Mouse (Mus musculus) Patski (cell line): ENCODE data around the gene Sh3bp4. TPM values are rescaled to one million over a fixed set of nuclear protein-coding genes. Genes with fewer than 3 reads are reported as not detected.
A peak's percentile ranks its signal among the peaks of the same experiment; 100 is the strongest.

ENCODE experiments used
- ATAC-seq: fragments of 100-300 bp; one replicate; pipeline ENCODE4 v1.8.0; 2021
- CTCF ChIA-PET: fragments of 350-600 bp; sonication (Branson Sonifier 250); formaldehyde crosslinking; loops from one replicate; lab custom pipeline; 2022; ENCODE audit warnings: inconsistent platforms; lab: Charles Lee
- POLR2A ChIA-PET: fragments of 350-600 bp; sonication (Branson Sonifier 250); formaldehyde crosslinking; loops from one replicate; lab custom pipeline; 2022; ENCODE audit warnings: antibody characterized with exemption, inconsistent platforms; lab: Charles Lee
- DNase-seq: peaks from one replicate; pipeline ENCODE4 v3.0.0-alpha.2; 2011; ENCODE audit warnings: low read depth, low spot score
- H3K27me3 ChIP-seq: fragments of 371-371 bp; one replicate; pipeline ENCODE4 v1.5.1; 2021
- CTCF ChIP-seq: fragments of 100-300 bp; IDR thresholded peaks from one replicate; pipeline ENCODE4 v1.5.1; 2021
- in situ Hi-C: fragments of 300-500 bp; cut with MboI; formaldehyde crosslinking; loops from 3 replicates; pipeline ENCODE4 v1.11.1; 2018; ENCODE audit warnings: low pct_unique_long_range_greater_than_20kb, mixed read lengths
- polyA plus RNA-seq: library from polyadenylated mRNA; unstranded; gene quantifications from one replicate; pipeline ENCODE4 v1.2.3, GENCODE M21; 2021

Gene Sh3bp4
- polyA plus RNA-seq, 1 experiment from 2014 or later: 87.8 TPM

DNA sequence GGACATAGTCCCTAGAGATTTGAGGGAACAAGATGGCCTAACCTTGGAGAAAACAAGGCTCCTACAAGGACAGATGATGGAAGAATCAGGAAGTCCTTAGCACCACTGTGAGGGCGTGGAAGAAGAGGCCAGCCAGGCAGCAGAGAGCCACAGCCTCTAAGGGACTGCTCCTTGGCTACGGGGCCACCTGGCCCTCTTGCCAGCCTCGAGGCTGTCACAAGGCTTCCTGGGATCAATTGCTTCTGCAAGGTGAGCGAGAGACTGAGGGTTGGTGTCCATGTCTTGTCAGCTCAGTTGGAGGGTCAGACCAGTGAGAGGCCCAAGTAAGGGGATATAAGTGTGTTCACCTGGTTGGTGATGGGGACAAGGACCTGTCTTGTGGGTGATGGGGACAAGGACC lies 63.5 kb downstream of the Sh3bp4 start:
- DNase-seq (no peak), ATAC-seq (no peak)
- ChIA-PET POLR2A (interaction anchor here (2.2 kb wide), 1 partner anchor 62 kb away, joined by 5 read pairs; no protein-coding TSS in a partner anchor), CTCF (interaction anchor here (1.2 kb wide), 1 partner anchor 20 kb away, joined by 3 read pairs; no protein-coding TSS in a partner anchor)
- in situ Hi-C loops: loop anchor here (5.0 kb wide), 1 partner anchor 59 kb away; no protein-coding TSS in a partner anchor
- no peak for TF ChIP-seq CTCF
- H3K27me3 ChIP-seq: no peaks in the 10 kb centered on the region

DNA sequence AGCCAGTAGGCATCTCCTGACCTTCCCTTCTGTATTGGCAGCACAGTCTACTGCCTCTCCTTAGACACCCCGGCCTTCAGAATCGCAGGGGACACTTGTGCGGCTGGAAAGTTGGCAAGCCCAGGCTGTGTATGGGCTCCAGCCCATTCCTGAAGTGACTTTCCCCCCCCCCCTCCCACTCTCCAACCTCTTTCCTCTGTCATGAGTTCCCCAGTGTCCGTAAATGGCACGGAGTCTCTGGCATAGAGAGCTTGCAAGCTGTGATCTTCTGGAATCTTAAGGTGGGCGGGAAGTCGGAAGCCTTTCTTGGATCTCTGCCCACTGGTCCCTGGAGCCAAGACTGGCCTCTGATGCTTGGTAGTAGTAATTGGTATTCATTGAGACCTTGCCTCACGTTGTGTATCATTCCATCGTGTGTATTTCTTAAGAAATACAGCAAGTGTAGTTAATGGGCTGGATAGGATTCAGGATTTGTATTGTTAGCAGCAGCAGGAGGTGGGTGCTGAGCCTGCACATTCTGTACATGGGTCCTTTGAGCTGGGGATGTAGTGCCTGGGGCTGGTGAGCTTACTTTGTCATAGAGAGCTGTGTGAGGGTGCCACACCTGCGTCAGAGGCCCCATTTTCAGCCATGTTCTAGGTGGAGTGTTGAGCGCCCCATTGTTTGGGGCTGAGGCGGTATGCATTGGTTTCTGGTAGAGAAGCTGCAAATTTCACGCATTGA lies 66.0 kb downstream of the Sh3bp4 start:
- no peaks in the 10 kb centered on the region for H3K27me3 ChIP-seq
- POLR2A ChIA-PET: interaction anchor here (1.0 to 1.3 kb wide), 2 partner anchors 9 to 13 kb away, joined by 3 to 4 read pairs; no protein-coding TSS in a partner anchor
- CTCF ChIA-PET: interaction anchor here (1.5 kb wide), 1 partner anchor 161 kb away, joined by 3 read pairs; no protein-coding TSS in a partner anchor
- in situ Hi-C loops: no loop called here
- DNase-seq (no peak), ATAC-seq (peak; percentile 6)
- TF ChIP-seq CTCF: no peak

DNA sequence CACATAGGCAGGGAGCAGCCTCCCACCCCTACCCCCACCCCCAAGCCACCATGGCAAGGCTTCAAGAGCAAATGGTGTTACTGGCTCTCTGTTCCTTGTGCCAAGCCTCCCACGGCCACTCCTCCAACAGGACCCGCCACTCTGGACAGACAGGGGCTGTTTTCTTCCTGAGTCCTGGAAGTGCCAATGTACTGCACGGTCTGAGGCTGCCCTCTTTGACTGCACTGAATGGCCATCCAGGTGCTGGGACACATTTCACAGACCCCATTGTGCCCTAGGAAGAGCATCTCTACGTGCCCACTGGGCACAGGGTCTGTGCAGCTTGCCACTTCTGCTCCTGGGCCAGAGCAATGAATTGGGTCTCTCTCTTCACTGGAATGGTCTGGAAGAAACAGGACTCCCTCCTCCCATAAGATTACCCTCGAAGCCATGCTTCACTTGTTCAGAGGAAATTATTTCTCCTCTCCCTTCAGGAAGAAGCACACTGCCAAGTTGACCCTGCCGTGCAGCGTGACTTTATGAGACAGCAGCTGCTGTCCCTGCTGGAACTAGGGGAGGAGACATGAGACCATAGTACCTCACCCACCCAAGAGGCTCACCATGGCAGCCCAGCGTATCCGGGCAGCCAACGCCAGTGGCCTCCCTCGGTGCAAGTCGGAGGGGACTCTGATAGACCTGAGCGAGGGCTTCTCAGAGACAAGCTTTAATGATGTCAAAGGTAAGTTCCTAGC lies 67.0 kb downstream of the Sh3bp4 start:
- DNase-seq (no peak), ATAC-seq (no peak)
- no peak for TF ChIP-seq CTCF
- in situ Hi-C loops: no loop called here
- ChIA-PET CTCF (no interaction called here), POLR2A (interaction anchor here (1.0 kb wide), 1 partner anchor 14 kb away, joined by 3 read pairs; no protein-coding TSS in a partner anchor)
- H3K27me3 ChIP-seq: no peaks in the 10 kb centered on the region

DNA sequence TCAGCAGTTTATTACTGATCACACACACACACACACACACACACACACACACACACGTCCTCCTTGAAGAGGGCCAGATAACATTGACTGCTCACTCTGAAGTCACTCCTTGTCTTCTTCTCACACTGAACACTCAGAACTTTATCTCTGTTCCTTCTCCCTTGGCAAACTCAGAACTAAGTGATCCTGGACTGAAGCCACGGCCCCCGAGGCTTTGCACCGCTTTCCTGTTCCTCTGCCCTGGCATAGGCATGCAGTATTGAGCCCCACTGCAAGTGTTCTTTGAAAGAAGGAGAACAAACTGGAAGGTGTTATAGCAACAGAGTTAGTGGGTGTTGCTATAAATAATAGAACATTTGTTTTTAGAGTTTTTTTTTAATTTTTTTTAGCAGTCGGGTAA lies 68.1 kb downstream of the Sh3bp4 start:
- ATAC-seq (no peak), DNase-seq (no peak)
- no peak for TF ChIP-seq CTCF
- in situ Hi-C loops: no loop called here
- H3K27me3 ChIP-seq: no peaks in the 10 kb centered on the region
- ChIA-PET POLR2A (no interaction called here), CTCF (no interaction called here)

DNA sequence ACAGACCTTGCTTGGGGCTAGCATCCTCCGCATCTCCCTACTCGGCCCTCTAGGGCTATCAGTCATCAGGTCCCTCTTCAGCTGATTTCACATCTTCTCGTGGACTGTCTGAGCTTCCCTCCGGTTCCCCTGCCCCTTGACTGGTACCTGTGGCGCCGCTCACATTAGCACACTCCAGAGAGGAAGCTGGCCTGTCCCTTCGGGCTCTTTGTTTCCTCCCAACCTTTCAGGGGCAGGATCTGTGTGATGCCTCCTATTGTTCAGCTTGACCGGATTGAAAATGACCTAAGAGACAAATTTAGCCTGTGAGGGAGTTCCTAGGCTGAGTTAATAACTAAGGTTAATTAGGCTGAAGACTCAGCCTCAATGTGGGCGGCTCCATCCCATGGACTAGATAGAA lies 69.9 kb downstream of the Sh3bp4 start:
- H3K27me3 ChIP-seq: no peaks in the 10 kb centered on the region
- no peak for DNase-seq
- in situ Hi-C loops: no loop called here
- POLR2A ChIA-PET: interaction anchor here (0.6 kb wide), 1 partner anchor 388 kb away, joined by 3 read pairs; no protein-coding TSS in a partner anchor
- CTCF ChIA-PET: no interaction called here
- no peak for ATAC-seq
- TF ChIP-seq CTCF: no peak

DNA sequence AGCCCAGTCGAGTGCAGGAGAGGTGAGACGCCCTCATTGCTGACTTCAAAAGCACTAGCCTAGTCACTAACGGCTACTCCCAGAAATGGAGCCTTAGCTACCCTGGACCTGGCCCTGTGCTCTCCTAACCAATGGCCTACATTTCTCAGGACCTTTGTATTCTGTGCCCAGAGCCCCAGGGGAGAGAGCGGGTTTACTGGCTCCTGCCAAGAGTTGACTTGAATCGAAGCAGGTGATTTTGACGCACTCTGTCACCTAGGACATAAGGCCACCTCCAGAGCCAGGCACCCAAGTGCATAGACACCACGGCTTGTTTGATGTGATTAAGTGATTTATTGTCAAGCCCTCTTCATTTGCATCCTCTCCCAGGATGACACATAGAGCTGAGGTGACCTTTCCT lies 80.9 kb downstream of the Sh3bp4 start:
- DNase-seq: no peak
- TF ChIP-seq CTCF: no peak
- ChIA-PET POLR2A (interaction anchor here (0.6 kb wide), 1 partner anchor 68 kb away, joined by 3 read pairs; no protein-coding TSS in a partner anchor), CTCF (interaction anchor here (0.9 kb wide), 1 partner anchor 26 kb away, joined by 3 read pairs; no protein-coding TSS in a partner anchor)
- in situ Hi-C loops: no loop called here
- no peaks in the 10 kb centered on the region for H3K27me3 ChIP-seq
- no peak for ATAC-seq

DNA sequence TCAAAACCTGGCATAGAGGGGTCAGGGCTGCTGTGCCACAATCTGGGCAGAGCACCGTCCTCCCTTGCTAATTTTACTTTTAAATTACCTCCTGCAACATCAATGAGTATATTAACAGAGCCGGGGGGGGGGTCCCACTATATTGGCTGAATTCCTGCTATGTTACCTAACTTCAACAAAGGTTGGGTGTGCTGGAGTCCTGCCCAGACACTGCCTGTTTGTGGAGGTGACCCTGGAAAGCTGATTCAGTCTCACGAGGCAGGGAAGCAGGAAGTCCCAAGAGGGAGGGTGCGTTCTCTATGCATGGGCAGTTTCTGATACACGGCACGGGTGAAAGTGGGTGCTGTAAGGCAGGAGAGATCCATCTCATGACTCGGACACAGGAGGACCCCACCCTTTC lies 82.4 kb downstream of the Sh3bp4 start:
- peak; percentile 25 for ATAC-seq
- in situ Hi-C loops: no loop called here
- no peak for TF ChIP-seq CTCF
- ChIA-PET POLR2A (interaction anchor here (0.7 to 1.2 kb wide), 2 partner anchors 74 to 536 kb away, joined by 4 read pairs; no protein-coding TSS in a partner anchor), CTCF (no interaction called here)
- DNase-seq: no peak
- no peaks in the 10 kb centered on the region for H3K27me3 ChIP-seq

DNA sequence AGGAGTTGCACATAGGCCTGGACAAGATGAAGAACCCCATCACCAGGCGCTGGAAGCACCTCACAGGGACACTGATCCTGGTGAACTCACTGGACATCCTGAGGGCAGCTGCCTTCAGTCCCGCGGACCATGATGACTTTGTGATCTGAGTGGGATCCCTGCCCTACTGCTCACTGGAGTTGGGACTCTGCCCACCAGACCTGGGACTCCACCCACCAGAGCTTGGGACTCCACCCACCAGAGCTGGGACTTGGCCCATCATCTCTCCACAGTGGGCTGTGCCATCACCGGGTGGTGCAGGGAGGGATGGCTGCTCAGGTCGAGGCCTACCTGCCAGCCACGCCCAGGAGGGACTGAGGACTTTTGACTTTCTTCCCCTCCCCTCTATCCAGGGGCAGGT lies 83.0 kb downstream of the Sh3bp4 start:
- H3K27me3 ChIP-seq: no peaks in the 10 kb centered on the region
- no peak for DNase-seq
- in situ Hi-C loops: no loop called here
- CTCF ChIA-PET: no interaction called here
- ATAC-seq: no peak
- POLR2A ChIA-PET: interaction anchor here (1.2 kb wide), 1 partner anchor 75 kb away, joined by 4 read pairs; no protein-coding TSS in a partner anchor
- TF ChIP-seq CTCF: no peak

DNA sequence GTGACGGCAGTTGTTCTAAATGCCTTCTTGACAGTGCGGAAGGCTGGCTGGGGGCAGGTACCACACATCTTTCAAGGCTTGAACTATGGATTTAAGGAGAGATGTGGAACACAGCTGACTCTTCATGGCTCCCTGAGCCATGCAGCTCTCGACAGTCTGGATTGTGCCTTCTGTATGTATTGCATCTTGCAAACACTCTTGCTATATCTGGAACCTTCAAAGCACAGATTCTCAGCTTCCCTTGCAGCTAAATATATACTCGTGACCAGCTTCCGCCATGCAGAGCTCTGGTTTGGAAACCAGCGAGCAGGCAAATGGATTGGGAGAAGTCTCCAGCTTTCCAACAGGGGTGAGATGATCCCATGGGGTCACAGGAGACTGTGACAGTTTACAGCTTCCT lies 93.3 kb downstream of the Sh3bp4 start:
- DNase-seq (no peak), ATAC-seq (no peak)
- no peak for TF ChIP-seq CTCF
- in situ Hi-C loops: no loop called here
- no peaks in the 10 kb centered on the region for H3K27me3 ChIP-seq
- ChIA-PET POLR2A (no interaction called here), CTCF (interaction anchor here (0.9 kb wide), 1 partner anchor 288 kb away, joined by 3 read pairs; no protein-coding TSS in a partner anchor)

DNA sequence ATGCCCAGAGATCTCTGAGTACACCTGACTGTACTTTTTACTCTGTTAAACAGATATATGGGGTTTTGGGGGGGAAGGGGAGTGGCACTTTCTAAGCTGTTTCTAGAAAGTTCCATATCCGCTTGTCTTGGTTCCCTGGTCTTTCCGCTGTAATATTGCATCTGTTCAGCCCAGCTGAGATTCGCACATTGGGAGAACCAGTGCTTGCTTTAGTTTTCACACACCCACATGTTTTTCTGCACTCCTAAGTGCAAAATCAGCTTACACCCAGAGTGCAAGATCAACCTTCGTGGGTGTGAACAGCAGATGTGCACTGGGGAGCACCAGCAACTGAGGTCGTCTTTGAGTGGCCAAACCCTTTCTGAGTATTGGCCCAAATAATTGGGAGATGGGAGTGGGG lies 94.1 kb downstream of the Sh3bp4 start:
- in situ Hi-C loops: no loop called here
- POLR2A ChIA-PET: no interaction called here
- CTCF ChIA-PET: interaction anchor here (0.9 kb wide), 1 partner anchor 288 kb away, joined by 3 read pairs; no protein-coding TSS in a partner anchor
- H3K27me3 ChIP-seq: no peaks in the 10 kb centered on the region
- TF ChIP-seq CTCF: no peak
- DNase-seq (no peak), ATAC-seq (no peak)

DNA sequence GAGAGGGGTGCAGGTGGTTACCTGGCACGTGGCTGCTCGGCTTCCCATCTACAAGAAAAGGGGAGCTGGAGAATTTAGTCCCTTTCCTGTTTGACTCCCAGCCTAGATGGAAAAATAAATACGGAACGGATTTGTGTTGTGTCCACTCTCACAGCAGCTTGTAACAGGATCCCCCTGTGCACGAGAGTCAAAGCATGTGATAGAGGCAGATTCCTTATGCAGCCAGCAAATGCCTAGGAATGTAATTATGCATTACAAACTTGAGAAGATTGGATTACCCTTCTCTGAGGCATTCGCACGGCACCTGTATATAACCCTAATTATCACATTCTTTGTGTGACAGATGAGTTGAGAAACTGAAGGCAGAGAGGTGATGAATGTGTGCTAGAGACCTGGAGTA lies 94.5 kb downstream of the Sh3bp4 start:
- H3K27me3 ChIP-seq: no peaks in the 10 kb centered on the region
- POLR2A ChIA-PET: no interaction called here
- CTCF ChIA-PET: no interaction called here
- in situ Hi-C loops: no loop called here
- DNase-seq (no peak), ATAC-seq (no peak)
- TF ChIP-seq CTCF: no peak
